8 mouse cellular contexts compared by ENCODE assay signal in genomic region chr13:21170431-21171155, GRCm38 (mm10). TPM values are rescaled to one million over a fixed set of nuclear protein-coding genes. Genes with fewer than 3 reads are reported as not detected.
A peak's percentile ranks its signal among the peaks of the same experiment; 100 is the strongest.
DNase-seq lines count a peak whose midpoint lies in the region; ATAC-seq and TF ChIP-seq lines count a peak whose summit lies in the region.

No protein-coding gene starts in this region.

- H3K27me3 ChIP-seq in ES-Bruce4 (ENCODE audit: control insufficient read depth, insufficient read depth, low read length, poor library complexity, severe bottlenecking) = no peaks in the 10 kb centered on the region
- no peaks in the 10 kb centered on the region for H3K27me3 ChIP-seq in forebrain, embryonic 15.5 days
- H3K27me3 ChIP-seq in liver, embryonic 15.5 days = peaks cover 8% of the 10 kb centered on the region; the same call in 1 of the 2 replicates

- H3K4me1 ChIP-seq in ES-Bruce4 (ENCODE audit: control insufficient read depth, insufficient read depth, low read length) = no peaks in the 10 kb centered on the region
- peaks cover 27% of the 10 kb centered on the region for H3K4me1 ChIP-seq in forebrain, embryonic 15.5 days
- H3K4me1 ChIP-seq in liver, embryonic 15.5 days (replicated peaks) = peaks cover 52% of the 10 kb centered on the region

- no peak overlapping the region for H3K27ac ChIP-seq in gastrocnemius, adult 2 months
- no peak overlapping the region for H3K27ac ChIP-seq in ES-Bruce4 (ENCODE audit: insufficient read depth, low read length)
- no peak overlapping the region for H3K27ac ChIP-seq in forebrain, embryonic 15.5 days (replicated peaks)
- no peak overlapping the region for H3K27ac ChIP-seq in liver, embryonic 15.5 days (replicated peaks)

- no peaks in the 10 kb centered on the region for H3K9me3 ChIP-seq in ES-Bruce4 (replicated peaks; ENCODE audit: control insufficient read depth, insufficient read depth, low read length, poor library complexity, severe bottlenecking)
- H3K9me3 ChIP-seq in forebrain, embryonic 15.5 days = no peaks in the 10 kb centered on the region
- H3K9me3 ChIP-seq in liver, embryonic 15.5 days (replicated peaks) = no peaks in the 10 kb centered on the region

- no peak for TF ChIP-seq POLR2A in ES-Bruce4 (IDR thresholded peaks at IDR 0.05; ENCODE audit: insufficient read depth, low read length)

- H3K36me3 ChIP-seq in ES-Bruce4 (ENCODE audit: control insufficient read depth, insufficient read depth, low read length, poor library complexity, severe bottlenecking) = no peaks in the 10 kb centered on the region
- H3K36me3 ChIP-seq in forebrain, embryonic 15.5 days = no peaks in the 10 kb centered on the region
- H3K36me3 ChIP-seq in liver, embryonic 15.5 days (replicated peaks) = no peaks in the 10 kb centered on the region

- DNase-seq in gastrocnemius, adult 2 months = no peak
- no peak for DNase-seq in gastrocnemius, postnatal 36 days
- DNase-seq in right cerebral cortex, postnatal 10 days (ENCODE audit: low spot score in 2 of 2) = no peak
- DNase-seq in adrenal gland, adult 2 months = no peak

- ATAC-seq in forebrain, embryonic 15.5 days (replicated peaks) = no peak
- ATAC-seq in liver, embryonic 15.5 days (ENCODE audit: insufficient read depth) = no peak
- no peak for ATAC-seq in megakaryocyte-erythroid progenitor cell, adult 5-6 weeks (replicated peaks; ENCODE audit: low FRiP score, low TSS enrichment, poor library complexity, severe bottlenecking)

- peak overlapping the region; percentile 4 for H3K9ac ChIP-seq in ES-Bruce4 (ENCODE audit: low read depth, poor library complexity, severe bottlenecking)
- no peak overlapping the region for H3K9ac ChIP-seq in forebrain, embryonic 15.5 days (replicated peaks)
- no peak overlapping the region for H3K9ac ChIP-seq in liver, embryonic 15.5 days

- WGBS in forebrain, embryonic 15.5 days = 40% methylated on average over 17 of the region's 17 CpGs
- WGBS in liver, embryonic 15.5 days (ENCODE audit: insufficient replicate concordance) = 59% methylated on average over 17 of the region's 17 CpGs

- peak overlapping the region; percentile 82 for H3K4me3 ChIP-seq in gastrocnemius, adult 2 months
- H3K4me3 ChIP-seq in ES-Bruce4 (ENCODE audit: low read depth, low read length) = peak overlapping the region; percentile 71
- peak overlapping the region; percentile 66 for H3K4me3 ChIP-seq in forebrain, embryonic 15.5 days
- peak overlapping the region; percentile 64 for H3K4me3 ChIP-seq in liver, embryonic 15.5 days (replicated peaks)

- TF ChIP-seq CTCF in gastrocnemius, adult 2 months (IDR thresholded peaks at IDR 0.05) = no peak
- TF ChIP-seq CTCF in ES-Bruce4 (IDR thresholded peaks at IDR 0.05; ENCODE audit: low read depth, low read length) = no peak

- intact Hi-C loops in gastrocnemius, adult 2 months (cut with DNase I) = loop anchor here (5.0 kb wide), 2 partner anchors 52 to 1773 kb away; partner anchors contain the start of gene Stard3nl
- intact Hi-C loops in gastrocnemius, postnatal 36 days (cut with DNase I) = loop anchor here (5.0 kb wide), 1 partner anchor 542 kb away; no protein-coding TSS in a partner anchor

- TF ChIP-seq EP300 in ES-Bruce4 (IDR thresholded peaks at IDR 0.05; ENCODE audit: insufficient read depth, low read depth, low read length) = no peak

- peak overlapping the region; percentile 97 for H3K4me2 ChIP-seq in forebrain, embryonic 15.5 days (replicated peaks)
- peak overlapping the region; percentile 84 for H3K4me2 ChIP-seq in liver, embryonic 15.5 days

RNA-seq across cellular contexts. Expression of gene Trim27, which starts 8.7 kb away (rescaled TPM):
- total RNA-seq in gastrocnemius, adult 2 months (2021) = 10 to 100 TPM; 23.8 to 26.4 TPM
- total RNA-seq in gastrocnemius, postnatal 36 days (2021) = 10 to 100 TPM; 19.8 to 20.7 TPM
- 117 and 128 TPM in 2 replicates for polyA plus RNA-seq in ES-Bruce4 (2011; ENCODE audit: insufficient read depth, insufficient read length, low read depth, missing spikeins)
- polyA plus RNA-seq in forebrain, embryonic 15.5 days (2015; fragmentation: Nextera tagmentation; extraction: Ambion mirVana) = 98.8 and 101 TPM in 2 replicates
- 59.3 and 65.7 TPM in 2 replicates for polyA plus RNA-seq in liver, embryonic 15.5 days (2015; fragmentation: Nextera tagmentation; extraction: Ambion mirVana)
- total RNA-seq in megakaryocyte-erythroid progenitor cell, adult 5-6 weeks (2014; fragmentation: Nextera tagmentation) = 97.9 and 102 TPM in 2 replicates
- total RNA-seq in megakaryocyte-erythroid progenitor cell, adult 5-6 weeks (2017) = 159 and 225 TPM in 2 replicates
- 10 to 100 TPM; 47.9 to 52.0 TPM for total RNA-seq in adrenal gland, adult 2 months (2021)
- polyA plus RNA-seq in adrenal gland, adult 2 months (2012; rRNA removed) = 170 and 180 TPM in 2 replicates

RNA-seq across cellular contexts. Expression of gene Olfr1368, which starts 24.9 kb away (rescaled TPM):
- total RNA-seq in gastrocnemius, adult 2 months (2021) = not detected
- total RNA-seq in gastrocnemius, postnatal 36 days (2021) = not detected
- polyA plus RNA-seq in ES-Bruce4 (2011; ENCODE audit: insufficient read depth, insufficient read length, low read depth, missing spikeins) = not detected in 2 replicates
- polyA plus RNA-seq in forebrain, embryonic 15.5 days (2015; fragmentation: Nextera tagmentation; extraction: Ambion mirVana) = not detected in 2 replicates
- not detected in 2 replicates for polyA plus RNA-seq in liver, embryonic 15.5 days (2015; fragmentation: Nextera tagmentation; extraction: Ambion mirVana)
- total RNA-seq in megakaryocyte-erythroid progenitor cell, adult 5-6 weeks (2014; fragmentation: Nextera tagmentation) = not detected in 2 replicates
- not detected in 2 replicates for total RNA-seq in megakaryocyte-erythroid progenitor cell, adult 5-6 weeks (2017)
- not detected for total RNA-seq in adrenal gland, adult 2 months (2021)
- polyA plus RNA-seq in adrenal gland, adult 2 months (2012; rRNA removed) = not detected in 2 replicates

RNA-seq across cellular contexts. Expression of gene Olfr263, which starts 41.2 kb away (rescaled TPM):
- total RNA-seq in gastrocnemius, adult 2 months (2021) = not detected
- total RNA-seq in gastrocnemius, postnatal 36 days (2021) = not detected
- polyA plus RNA-seq in ES-Bruce4 (2011; ENCODE audit: insufficient read depth, insufficient read length, low read depth, missing spikeins) = not detected in 2 replicates
- polyA plus RNA-seq in forebrain, embryonic 15.5 days (2015; fragmentation: Nextera tagmentation; extraction: Ambion mirVana) = not detected in 2 replicates
- polyA plus RNA-seq in liver, embryonic 15.5 days (2015; fragmentation: Nextera tagmentation; extraction: Ambion mirVana) = not detected in 2 replicates
- total RNA-seq in megakaryocyte-erythroid progenitor cell, adult 5-6 weeks (2014; fragmentation: Nextera tagmentation) = not detected in 2 replicates
- total RNA-seq in megakaryocyte-erythroid progenitor cell, adult 5-6 weeks (2017) = not detected in 2 replicates
- total RNA-seq in adrenal gland, adult 2 months (2021) = not detected
- not detected in 2 replicates for polyA plus RNA-seq in adrenal gland, adult 2 months (2012; rRNA removed)

RNA-seq across cellular contexts. Expression of gene Olfr1369-ps1, which starts 59.3 kb away (rescaled TPM):
- total RNA-seq in gastrocnemius, adult 2 months (2021) = not detected
- not detected for total RNA-seq in gastrocnemius, postnatal 36 days (2021)
- polyA plus RNA-seq in ES-Bruce4 (2011; ENCODE audit: insufficient read depth, insufficient read length, low read depth, missing spikeins) = 0.27 TPM in 1 of 2 replicates, not detected in the other
- 0.06 TPM in 1 of 2 replicates, not detected in the other for polyA plus RNA-seq in forebrain, embryonic 15.5 days (2015; fragmentation: Nextera tagmentation; extraction: Ambion mirVana)
- polyA plus RNA-seq in liver, embryonic 15.5 days (2015; fragmentation: Nextera tagmentation; extraction: Ambion mirVana) = 0.02 TPM in 1 of 2 replicates, not detected in the other
- not detected in 2 replicates for total RNA-seq in megakaryocyte-erythroid progenitor cell, adult 5-6 weeks (2014; fragmentation: Nextera tagmentation)
- total RNA-seq in megakaryocyte-erythroid progenitor cell, adult 5-6 weeks (2017) = not detected in 2 replicates
- not detected for total RNA-seq in adrenal gland, adult 2 months (2021)
- not detected in 2 replicates for polyA plus RNA-seq in adrenal gland, adult 2 months (2012; rRNA removed)
